Mouse (Mus musculus): ENCODE data around the gene Ppip5k1. TPM values are rescaled to one million over a fixed set of nuclear protein-coding genes. Genes with fewer than 3 reads are reported as not detected.

Gene Ppip5k1
- total RNA-seq, 2 experiments from 2014 or later: 6.5 to 8.8 TPM

Other genes with a start within 250 kb of the Ppip5k1 start
- gene Tgm7, start 245.6 kb downstream of the Ppip5k1 start, total RNA-seq (2015): not detected in 2 replicates
- not detected in 2 replicates for gene Tgm7, start 245.6 kb downstream of the Ppip5k1 start, total RNA-seq (2017)
- 9.1 and 13.4 TPM in 2 replicates for gene Adal, start 215.0 kb downstream of the Ppip5k1 start, total RNA-seq (2015)
- gene Adal, start 215.0 kb downstream of the Ppip5k1 start, total RNA-seq (2017): 6.5 and 8.5 TPM in 2 replicates
- 5.9 and 6.5 TPM in 2 replicates for gene Lcmt2, start 214.7 kb downstream of the Ppip5k1 start, total RNA-seq (2015)
- 4.2 and 6.5 TPM in 2 replicates for gene Lcmt2, start 214.7 kb downstream of the Ppip5k1 start, total RNA-seq (2017)
- 45.1 and 45.5 TPM in 2 replicates for gene Tubgcp4, start 184.7 kb downstream of the Ppip5k1 start, total RNA-seq (2015)
- 34.3 and 42.9 TPM in 2 replicates for gene Tubgcp4, start 184.7 kb downstream of the Ppip5k1 start, total RNA-seq (2017)
- 24.3 and 27.1 TPM in 2 replicates for gene Zscan29, start 184.3 kb downstream of the Ppip5k1 start, total RNA-seq (2015)
- 27.0 and 37.4 TPM in 2 replicates for gene Zscan29, start 184.3 kb downstream of the Ppip5k1 start, total RNA-seq (2017)
- gene Trp53bp1, start 84.0 kb downstream of the Ppip5k1 start, total RNA-seq (2015): 8.3 and 10.3 TPM in 2 replicates
- gene Trp53bp1, start 84.0 kb downstream of the Ppip5k1 start, total RNA-seq (2017): 4.6 and 7.9 TPM in 2 replicates
- 0.96 TPM in 1 of 2 replicates, not detected in the other for gene Map1a, start 65.8 kb downstream of the Ppip5k1 start, total RNA-seq (2015)
- gene Map1a, start 65.8 kb downstream of the Ppip5k1 start, total RNA-seq (2017): 0.04 and 0.08 TPM in 2 replicates
- gene Ckmt1, start 2.3 kb upstream of the Ppip5k1 start, total RNA-seq (2015): not detected in 2 replicates
- not detected in 2 replicates for gene Ckmt1, start 2.3 kb upstream of the Ppip5k1 start, total RNA-seq (2017)
- gene Strc, start 31.8 kb upstream of the Ppip5k1 start, total RNA-seq (2015): not detected in 2 replicates
- gene Strc, start 31.8 kb upstream of the Ppip5k1 start, total RNA-seq (2017): not detected in 2 replicates
- gene Pdia3, start 58.4 kb upstream of the Ppip5k1 start, total RNA-seq (2015): 273 and 278 TPM in 2 replicates
- gene Pdia3, start 58.4 kb upstream of the Ppip5k1 start, total RNA-seq (2017): 222 and 236 TPM in 2 replicates
- 0.98 and 2.1 TPM in 2 replicates for gene Catsper2, start 58.4 kb upstream of the Ppip5k1 start, total RNA-seq (2015)
- 0.89 and 1.4 TPM in 2 replicates for gene Catsper2, start 58.4 kb upstream of the Ppip5k1 start, total RNA-seq (2017)
- not detected in 2 replicates for gene Ell3, start 88.9 kb upstream of the Ppip5k1 start, total RNA-seq (2015)
- not detected in 2 replicates for gene Ell3, start 88.9 kb upstream of the Ppip5k1 start, total RNA-seq (2017)
- gene Serf2, start 93.8 kb upstream of the Ppip5k1 start, total RNA-seq (2015): 390 and 393 TPM in 2 replicates
- 216 and 267 TPM in 2 replicates for gene Serf2, start 93.8 kb upstream of the Ppip5k1 start, total RNA-seq (2017)
- gene Hypk, start 97.9 kb upstream of the Ppip5k1 start, total RNA-seq (2015): 68.9 and 78.0 TPM in 2 replicates
- 58.5 and 73.2 TPM in 2 replicates for gene Hypk, start 97.9 kb upstream of the Ppip5k1 start, total RNA-seq (2017)
- gene Serinc4, start 101.4 kb upstream of the Ppip5k1 start, total RNA-seq (2015): not detected in 2 replicates
- 0.22 TPM in 1 of 2 replicates, not detected in the other for gene Serinc4, start 101.4 kb upstream of the Ppip5k1 start, total RNA-seq (2017)
- 39.0 and 40.4 TPM in 2 replicates for gene Mfap1b, start 118.7 kb upstream of the Ppip5k1 start, total RNA-seq (2015)
- 42.2 and 48.4 TPM in 2 replicates for gene Mfap1b, start 118.7 kb upstream of the Ppip5k1 start, total RNA-seq (2017)
- 22.1 and 24.2 TPM in 2 replicates for gene Mfap1a, start 151.3 kb upstream of the Ppip5k1 start, total RNA-seq (2015)
- 42.7 and 47.2 TPM in 2 replicates for gene Mfap1a, start 151.3 kb upstream of the Ppip5k1 start, total RNA-seq (2017)
- 25.7 and 34.4 TPM in 2 replicates for gene Wdr76, start 151.3 kb upstream of the Ppip5k1 start, total RNA-seq (2015)
- 34.5 and 35.6 TPM in 2 replicates for gene Wdr76, start 151.3 kb upstream of the Ppip5k1 start, total RNA-seq (2017)

Data from megakaryocyte, adult 5-6 weeks (primary cell).